Comparison of ENCODE assay signal across 22 mouse cellular contexts in the genomic region with DNA sequence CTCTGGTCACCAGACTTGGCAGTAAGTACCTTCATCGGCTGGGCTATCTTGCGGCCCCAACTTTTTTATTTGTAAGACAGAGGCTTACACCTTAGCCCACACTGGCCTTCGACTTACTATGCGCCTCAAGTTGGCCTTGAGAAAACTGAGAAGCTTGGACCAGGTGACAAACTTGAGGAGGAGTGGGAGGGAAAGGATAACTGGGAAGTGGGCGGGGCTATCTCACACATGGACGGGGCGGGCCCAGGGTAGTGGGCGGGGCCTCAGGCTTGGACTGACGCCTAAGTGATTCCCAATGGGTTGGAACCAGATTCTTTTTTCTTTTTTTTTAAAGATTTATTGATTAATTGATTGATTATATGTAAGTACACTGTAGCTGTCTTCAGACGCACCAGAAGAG. TPM values are rescaled to one million over a fixed set of nuclear protein-coding genes. Genes with fewer than 3 reads are reported as not detected.
DNase-seq lines count a peak whose midpoint lies in the region; ATAC-seq and TF ChIP-seq lines count a peak whose summit lies in the region.
"Had no signal": no experiment of that assay in that cellular context is flagged by ENCODE, and none has a peak within 500 bp of the region (broad histone marks: within the 10 kb centered on the region; RNA-seq: fewer than 3 reads in every experiment).

No protein-coding gene starts in this region.

- H3K27ac ChIP-seq in layer of hippocampus, adult 2 months = no peak overlapping the region
- H3K27ac ChIP-seq in ES-E14 (ENCODE audit: insufficient read depth, low read depth, low read length, poor library complexity, severe bottlenecking) = no peak overlapping the region
- H3K27ac ChIP-seq in liver, embryonic 11.5 days (ENCODE audit: low read depth, low read length) = no peak overlapping the region
- H3K27ac ChIP-seq in heart, embryonic 12.5 days (ENCODE audit: poor library complexity, severe bottlenecking) = no peak overlapping the region
- H3K27ac ChIP-seq in hindbrain, embryonic 11.5 days (ENCODE audit: low read depth, low read length) = no peak overlapping the region
- H3K27ac ChIP-seq: forebrain, embryonic 15.5 days; liver, embryonic 14.5 days; macrophage; midbrain, embryonic 15.5 days; neural tube, embryonic 12.5 days had no signal

- H3K4me2 ChIP-seq in liver, embryonic 11.5 days = no peak overlapping the region
- no peak overlapping the region for H3K4me2 ChIP-seq in heart, embryonic 12.5 days
- no peak overlapping the region for H3K4me2 ChIP-seq in hindbrain, embryonic 11.5 days (replicated peaks; ENCODE audit: low read depth, low read length)
- H3K4me2 ChIP-seq: forebrain, embryonic 15.5 days; heart, embryonic 11.5 days; midbrain, embryonic 15.5 days; neural tube, embryonic 12.5 days had no signal

- H3K4me3 ChIP-seq in layer of hippocampus, adult 2 months = no peak overlapping the region
- peak overlapping the region in 1 of 2 experiments; percentile 17; a peak in 1 of 4 replicates for H3K4me3 ChIP-seq in ES-E14 (ENCODE audit: insufficient read depth in 1 of 2, low read depth in 1 of 2, low read length in 2 of 2, poor library complexity in 1 of 2, severe bottlenecking in 1 of 2)
- no peak overlapping the region for H3K4me3 ChIP-seq in liver, embryonic 11.5 days (ENCODE audit: low read depth, low read length)
- no peak overlapping the region for H3K4me3 ChIP-seq in heart, embryonic 12.5 days
- no peak overlapping the region for H3K4me3 ChIP-seq in hindbrain, embryonic 11.5 days (ENCODE audit: low read depth, low read length)
- H3K4me3 ChIP-seq: erythroblast, embryonic 14.5 days; forebrain, embryonic 15.5 days; midbrain, embryonic 15.5 days; neural tube, embryonic 12.5 days had no signal

- intact Hi-C loops in heart, postnatal 10 days (cut with DNase I) = no loop called here

- H3K9ac ChIP-seq in ES-E14 (ENCODE audit: insufficient read depth, low read depth, low read length, poor library complexity, severe bottlenecking) = no peak overlapping the region
- H3K9ac ChIP-seq in liver, embryonic 11.5 days (ENCODE audit: low read depth, low read length) = no peak overlapping the region
- H3K9ac ChIP-seq in heart, embryonic 12.5 days = no peak overlapping the region
- no peak overlapping the region for H3K9ac ChIP-seq in hindbrain, embryonic 11.5 days (ENCODE audit: low read depth, low read length)
- H3K9ac ChIP-seq: forebrain, embryonic 15.5 days; liver, embryonic 14.5 days; midbrain, embryonic 15.5 days; neural tube, embryonic 12.5 days had no signal

- 29% methylated on average over 10 of the region's 10 CpGs for WGBS in liver, embryonic 11.5 days
- WGBS in heart, embryonic 12.5 days = 30% methylated on average over 10 of the region's 10 CpGs
- 23% methylated on average over 10 of the region's 10 CpGs for WGBS in hindbrain, embryonic 11.5 days

- in situ Hi-C loops in ES-E14 (cut with MboI; ENCODE audit: low sequenced_read_pairs in 2 of 2, unreplicated experiment in 2 of 2) = no loop called here

- H3K27me3 ChIP-seq in liver, embryonic 11.5 days (replicated peaks; ENCODE audit: control insufficient read depth, insufficient read depth, low read length) = 0 out of 2 replicates have a peak, but pooled peaks cover 3% of the 10 kb centered on the region
- H3K27me3 ChIP-seq in heart, embryonic 12.5 days (replicated peaks) = no peaks in the 10 kb centered on the region; the same call in 1 of the 2 replicates
- no peaks in the 10 kb centered on the region for H3K27me3 ChIP-seq in hindbrain, embryonic 11.5 days (ENCODE audit: control insufficient read depth, insufficient read depth, low read length)
- H3K27me3 ChIP-seq: forebrain, embryonic 15.5 days; midbrain, embryonic 15.5 days; neural tube, embryonic 12.5 days had no signal

- H3K36me3 ChIP-seq in ES-E14 (ENCODE audit: control insufficient read depth, insufficient read depth, low read length, poor library complexity, severe bottlenecking) = no peaks in the 10 kb centered on the region
- H3K36me3 ChIP-seq in liver, embryonic 11.5 days (ENCODE audit: control insufficient read depth, insufficient read depth, low read length) = no peaks in the 10 kb centered on the region
- no peaks in the 10 kb centered on the region for H3K36me3 ChIP-seq in heart, embryonic 12.5 days
- no peaks in the 10 kb centered on the region for H3K36me3 ChIP-seq in hindbrain, embryonic 11.5 days (ENCODE audit: control insufficient read depth, insufficient read depth, low read length)
- H3K36me3 ChIP-seq: forebrain, embryonic 15.5 days; midbrain, embryonic 15.5 days; neural tube, embryonic 12.5 days had no signal

- 0 out of 2 replicates have a peak, but pooled peaks have one; percentile 37 for ATAC-seq in liver, embryonic 11.5 days (replicated peaks; ENCODE audit: low FRiP score)
- ATAC-seq in heart, embryonic 12.5 days (ENCODE audit: insufficient number of reproducible peaks, low FRiP score) = no peak
- no peak for ATAC-seq in hindbrain, embryonic 11.5 days (ENCODE audit: low FRiP score)
- ATAC-seq: forebrain, embryonic 15.5 days; midbrain, embryonic 15.5 days had no signal

- no peaks in the 10 kb centered on the region; the same call in 1 of the 2 replicates for H3K9me3 ChIP-seq in ES-E14 (ENCODE audit: control insufficient read depth, insufficient read depth, low read depth, low read length)
- no peaks in the 10 kb centered on the region for H3K9me3 ChIP-seq in liver, embryonic 11.5 days (ENCODE audit: control insufficient read depth, low read length)
- no peaks in the 10 kb centered on the region for H3K9me3 ChIP-seq in heart, embryonic 12.5 days (replicated peaks)
- no peaks in the 10 kb centered on the region for H3K9me3 ChIP-seq in hindbrain, embryonic 11.5 days (ENCODE audit: control insufficient read depth, low read length)
- H3K9me3 ChIP-seq: forebrain, embryonic 15.5 days; midbrain, embryonic 15.5 days; neural tube, embryonic 12.5 days had no signal

- H3K4me1 ChIP-seq in ES-E14 (ENCODE audit: control insufficient read depth in 2 of 2, insufficient read depth in 2 of 2, low read length in 2 of 2, poor library complexity in 1 of 2) = peaks cover 0 to 2% of the 10 kb centered on the region in 2 experiments; a peak in 3 of 4 replicates
- H3K4me1 ChIP-seq in liver, embryonic 11.5 days (replicated peaks; ENCODE audit: control insufficient read depth, insufficient read depth, low read length) = no peaks in the 10 kb centered on the region
- 0 out of 2 replicates have a peak, but pooled peaks cover 2% of the 10 kb centered on the region for H3K4me1 ChIP-seq in heart, embryonic 12.5 days (replicated peaks)
- no peaks in the 10 kb centered on the region for H3K4me1 ChIP-seq in hindbrain, embryonic 11.5 days (replicated peaks; ENCODE audit: control insufficient read depth, insufficient read depth, low read length)
- H3K4me1 ChIP-seq: neural tube, embryonic 12.5 days had no signal

- peak; percentile 24; the same call in 1 of the 2 replicates for TF ChIP-seq CTCF in layer of hippocampus, adult 2 months (conservative IDR thresholded peaks at IDR 0.05)

- DNase-seq in layer of hippocampus, adult 2 months (ENCODE audit: low spot score in 2 of 2) = no peak
- DNase-seq in layer of hippocampus, adult 8-10 months (ENCODE audit: low spot score in 2 of 2) = no peak
- peak; percentile 66 for DNase-seq in ES-E14 (ENCODE audit: low read depth, low spot score)
- peak; percentile 75 for DNase-seq in R1 (ENCODE audit: low read depth, low spot score)
- DNase-seq in liver, embryonic 11.5 days (ENCODE audit: low spot score) = no peak
- DNase-seq in heart, postnatal 10 days = no peak
- DNase-seq in hindbrain, embryonic 11.5 days (ENCODE audit: low spot score) = no peak
- DNase-seq: cerebellum, adult 9-10 months; heart, postnatal 4 days; kidney, adult 18-20 months; left cerebral cortex, postnatal 4 days had no signal

RNA-seq across cellular contexts. Expression of a gene that starts 11.3 kb away (rescaled TPM):
- not detected for total RNA-seq in layer of hippocampus, adult 2 months (2021)
- not detected for total RNA-seq in layer of hippocampus, adult 8-10 months (2022)
- total RNA-seq in ES-E14 (2012; rRNA removed) = 2.6 TPM in 1 of 2 replicates, not detected in the other
- polyA plus RNA-seq in liver, embryonic 11.5 days (2014; fragmentation: Nextera tagmentation; extraction: Ambion mirVana) = 25.7 and 31.6 TPM in 2 replicates
- total RNA-seq in heart, postnatal 10 days (2021) = not detected
- polyA plus RNA-seq in heart, embryonic 12.5 days (2016; fragmentation: Nextera tagmentation; extraction: Ambion mirVana) = 10.9 and 11.6 TPM in 2 replicates
- polyA plus RNA-seq in hindbrain, embryonic 11.5 days (2014; fragmentation: Nextera tagmentation; extraction: Ambion mirVana) = 15.0 and 21.6 TPM in 2 replicates
- total RNA-seq: adrenal gland, postnatal 4 days; gastrocnemius, postnatal 4 days; heart, postnatal 4 days; left cerebral cortex, postnatal 4 days had no signal
- polyA plus RNA-seq: forebrain, embryonic 15.5 days; macrophage; midbrain, embryonic 15.5 days; testis, adult 2 months had no signal

RNA-seq across cellular contexts. Expression of a gene that starts 24.8 kb away (rescaled TPM):
- total RNA-seq in layer of hippocampus, adult 2 months (2021) = 1 to 10 TPM; 1.3 to 1.5 TPM
- total RNA-seq in layer of hippocampus, adult 8-10 months (2022) = 1 to 10 TPM; 1.2 to 2.4 (median 1.5) TPM
- total RNA-seq in ES-E14 (2012; rRNA removed) = 0.22 TPM in 1 of 2 replicates, not detected in the other
- polyA plus RNA-seq in liver, embryonic 11.5 days (2014; fragmentation: Nextera tagmentation; extraction: Ambion mirVana) = not detected in 2 replicates
- total RNA-seq in heart, postnatal 10 days (2021) = under 1 TPM; 0.12 to 0.24 TPM
- not detected in 2 replicates for polyA plus RNA-seq in heart, embryonic 12.5 days (2016; fragmentation: Nextera tagmentation; extraction: Ambion mirVana)
- 0.52 and 0.88 TPM in 2 replicates for polyA plus RNA-seq in hindbrain, embryonic 11.5 days (2014; fragmentation: Nextera tagmentation; extraction: Ambion mirVana)
- total RNA-seq: heart, postnatal 4 days had no signal
- polyA plus RNA-seq: erythroblast, embryonic 14.5 days; heart, embryonic 11.5 days; liver, embryonic 14.5 days; macrophage had no signal

RNA-seq across cellular contexts. Expression of a gene that starts 27.0 kb away (rescaled TPM):
- total RNA-seq in layer of hippocampus, adult 2 months (2021) = 10 to 100 TPM; 25.8 to 29.9 TPM
- total RNA-seq in layer of hippocampus, adult 8-10 months (2022) = 10 to 100 TPM; 27.6 to 30.4 (median 29.8) TPM
- 23.6 and 25.6 TPM in 2 replicates for total RNA-seq in ES-E14 (2012; rRNA removed)
- 5.1 and 5.3 TPM in 2 replicates for polyA plus RNA-seq in liver, embryonic 11.5 days (2014; fragmentation: Nextera tagmentation; extraction: Ambion mirVana)
- 10 to 100 TPM; 75.0 to 78.5 TPM for total RNA-seq in heart, postnatal 10 days (2021)
- polyA plus RNA-seq in heart, embryonic 12.5 days (2016; fragmentation: Nextera tagmentation; extraction: Ambion mirVana) = 16.2 and 18.1 TPM in 2 replicates
- polyA plus RNA-seq in hindbrain, embryonic 11.5 days (2014; fragmentation: Nextera tagmentation; extraction: Ambion mirVana) = 5.2 and 6.4 TPM in 2 replicates

RNA-seq across cellular contexts. Expression of a gene that starts 34.5 kb away (rescaled TPM):
- total RNA-seq in layer of hippocampus, adult 2 months (2021) = 10 to 100 TPM; 79.5 to 86.3 TPM
- total RNA-seq in layer of hippocampus, adult 8-10 months (2022) = 10 to 100 TPM; 78.6 to 89.6 (median 84.8) TPM
- 211 and 247 TPM in 2 replicates for total RNA-seq in ES-E14 (2012; rRNA removed)
- 86.5 and 96.2 TPM in 2 replicates for polyA plus RNA-seq in liver, embryonic 11.5 days (2014; fragmentation: Nextera tagmentation; extraction: Ambion mirVana)
- total RNA-seq in heart, postnatal 10 days (2021) = 10 to 100 TPM; 39.1 to 42.0 TPM
- polyA plus RNA-seq in heart, embryonic 12.5 days (2016; fragmentation: Nextera tagmentation; extraction: Ambion mirVana) = 49.3 and 52.3 TPM in 2 replicates
- polyA plus RNA-seq in hindbrain, embryonic 11.5 days (2014; fragmentation: Nextera tagmentation; extraction: Ambion mirVana) = 64.5 and 74.6 TPM in 2 replicates

RNA-seq across cellular contexts. Expression of a gene that starts 35.9 kb away (rescaled TPM):
- total RNA-seq in layer of hippocampus, adult 2 months (2021) = 10 to 100 TPM; 17.1 to 17.3 TPM
- 10 to 100 TPM; 15.9 to 20.4 (median 16.6) TPM for total RNA-seq in layer of hippocampus, adult 8-10 months (2022)
- total RNA-seq in ES-E14 (2012; rRNA removed) = 25.3 and 30.2 TPM in 2 replicates
- polyA plus RNA-seq in liver, embryonic 11.5 days (2014; fragmentation: Nextera tagmentation; extraction: Ambion mirVana) = 7.1 TPM in 2 replicates
- 10 to 100 TPM; 12.2 to 12.8 TPM for total RNA-seq in heart, postnatal 10 days (2021)
- polyA plus RNA-seq in heart, embryonic 12.5 days (2016; fragmentation: Nextera tagmentation; extraction: Ambion mirVana) = 5.4 and 5.7 TPM in 2 replicates
- polyA plus RNA-seq in hindbrain, embryonic 11.5 days (2014; fragmentation: Nextera tagmentation; extraction: Ambion mirVana) = 6.0 and 7.2 TPM in 2 replicates

Comparison
In these comparisons a context has a peak if more than half of its experiments do, and no peak if none do; other contexts are left out.
1. DNase-seq: peak in ES-E14 (single experiment) and R1 (single experiment); none in layer of hippocampus, adult 2 months (0 of 2), layer of hippocampus, adult 8-10 months (0 of 2), liver, embryonic 11.5 days (single experiment), heart, postnatal 10 days (0 of 2) and hindbrain, embryonic 11.5 days (single experiment).